Mouse (Mus musculus) erythroid progenitor cell, adult 5-6 weeks (primary cell): ENCODE data around the gene Vim. TPM values are rescaled to one million over a fixed set of nuclear protein-coding genes. Genes with fewer than 3 reads are reported as not detected.
"Not testable (repeated sequence)": the region's sequence is repeated elsewhere in the genome, so short reads cannot be mapped to it uniquely, and the experiment has no call there.

ENCODE experiments used
- ATAC-seq: replicated peaks from 2 replicates; pipeline ENCODE4 v1.8.0; 2016; ENCODE audit warnings: moderate number of reproducible peaks, mild to moderate bottlenecking, moderate TSS enrichment, inconsistent platforms; ENCODE audit not compliant: poor library complexity, low FRiP score, severe bottlenecking
- total RNA-seq, 2 experiments: library from RNA; stranded (forward) in 1 of 2; stranded (reverse) in 1 of 2; fragments of 150-400 nt in 1 of 2; fragments of 186-747, 209-891 nt in 1 of 2; gene quantifications; 2 replicates each; pipeline versions ENCODE4 v1.2.3 to v1.2.4; 2015 to 2017; ENCODE audit warnings: low replicate concordance in 2 of 2

Vim gene
- total RNA-seq, 2 experiments from 2014 or later, result 130 to 244 TPM

DNA sequence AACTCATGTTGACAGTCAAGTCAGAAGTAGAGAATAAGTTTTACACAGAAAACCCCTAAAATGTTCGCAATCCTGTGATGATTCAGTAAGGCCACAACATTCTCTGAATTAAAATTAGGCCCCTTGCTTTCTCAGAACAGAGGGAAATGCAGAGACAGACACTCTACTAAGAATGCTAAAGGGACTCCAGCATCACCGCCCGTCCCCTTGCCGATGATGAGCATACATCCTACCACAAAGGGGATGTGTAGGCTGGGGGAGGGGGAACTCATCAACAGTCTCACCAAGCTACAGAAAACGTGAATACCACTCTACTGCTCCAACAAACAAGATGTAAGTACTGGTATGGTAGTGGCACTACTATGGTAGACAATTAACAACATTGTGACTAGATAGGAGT, 14.0 kb upstream of the Vim start:
- no peak for ATAC-seq

- no peak for ATAC-seq
These were observed 13.3 kb upstream of the Vim start for GRCm38 (mm10) chr2:13560396-13560795.

DNA sequence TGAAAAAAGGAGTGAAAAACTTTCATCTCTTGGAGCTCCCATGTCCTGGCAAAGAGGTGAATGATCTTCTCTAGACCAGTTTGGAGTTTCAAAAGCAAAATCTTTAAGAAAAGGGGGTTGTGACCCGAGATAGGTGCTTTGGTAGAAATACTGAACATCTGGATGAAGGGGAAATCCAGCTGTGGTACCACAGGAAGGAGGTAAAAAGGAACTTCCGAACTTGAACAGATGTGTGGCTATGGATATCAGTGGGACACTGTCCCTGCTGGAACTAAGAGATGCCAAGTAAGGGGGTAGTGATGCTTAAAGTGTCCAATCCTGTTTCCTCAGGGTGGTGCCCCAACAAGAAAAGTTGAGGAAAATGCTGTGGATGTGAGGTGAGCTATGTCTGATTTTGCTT, 3.6 kb upstream of the Vim start:
- no peak for ATAC-seq

GRCm38 (mm10) chr2:13572101-13572553, 1.6 kb upstream of the Vim start:
- ATAC-seq, result no peak

- ATAC-seq, result no peak
These were observed 900 bp upstream of the Vim start for GRCm38 (mm10) chr2:13572647-13573407.

DNA sequence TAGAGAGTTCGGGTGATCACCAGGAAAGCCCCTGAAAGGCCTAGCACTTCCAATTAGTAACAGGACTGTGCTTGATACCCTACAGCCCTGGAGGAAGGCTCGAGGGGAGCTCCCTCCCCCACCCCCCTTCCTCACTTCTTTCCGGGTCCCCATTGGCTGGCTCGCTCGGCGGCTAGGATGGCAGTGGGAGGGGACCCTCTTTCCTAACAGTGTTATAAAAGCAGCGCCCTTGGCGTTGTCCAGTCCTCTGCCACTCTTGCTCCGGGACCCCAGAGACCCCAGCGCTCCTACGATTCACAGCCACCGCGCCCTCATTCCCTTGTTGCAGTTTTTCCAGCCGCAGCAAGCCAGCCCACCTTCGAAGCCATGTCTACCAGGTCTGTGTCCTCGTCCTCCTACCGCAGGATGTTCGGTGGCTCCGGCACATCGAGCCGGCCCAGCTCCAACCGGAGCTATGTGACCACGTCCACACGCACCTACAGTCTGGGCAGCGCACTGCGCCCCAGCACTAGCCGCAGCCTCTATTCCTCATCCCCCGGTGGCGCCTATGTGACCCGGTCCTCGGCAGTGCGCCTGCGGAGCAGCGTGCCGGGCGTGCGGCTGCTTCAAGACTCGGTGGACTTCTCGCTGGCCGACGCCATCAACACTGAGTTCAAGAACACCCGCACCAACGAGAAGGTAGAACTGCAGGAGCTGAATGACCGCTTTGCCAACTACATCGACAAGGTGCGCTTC, 506 bp downstream of the Vim start:
- no peak for ATAC-seq

DNA sequence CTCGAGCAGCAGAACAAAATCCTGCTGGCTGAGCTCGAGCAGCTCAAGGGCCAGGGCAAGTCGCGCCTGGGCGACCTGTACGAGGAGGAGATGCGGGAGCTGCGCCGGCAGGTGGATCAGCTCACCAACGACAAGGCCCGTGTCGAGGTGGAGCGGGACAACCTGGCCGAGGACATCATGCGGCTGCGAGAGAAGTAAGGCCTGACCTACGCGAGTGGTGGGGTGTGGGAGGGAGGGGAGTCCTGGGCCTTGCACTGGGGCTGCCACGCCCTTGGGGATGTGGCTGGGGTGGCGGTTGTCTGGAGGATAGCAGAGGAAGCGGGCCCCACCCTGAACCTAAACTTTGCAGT, 1.0 kb downstream of the Vim start:
- no peak for ATAC-seq

DNA sequence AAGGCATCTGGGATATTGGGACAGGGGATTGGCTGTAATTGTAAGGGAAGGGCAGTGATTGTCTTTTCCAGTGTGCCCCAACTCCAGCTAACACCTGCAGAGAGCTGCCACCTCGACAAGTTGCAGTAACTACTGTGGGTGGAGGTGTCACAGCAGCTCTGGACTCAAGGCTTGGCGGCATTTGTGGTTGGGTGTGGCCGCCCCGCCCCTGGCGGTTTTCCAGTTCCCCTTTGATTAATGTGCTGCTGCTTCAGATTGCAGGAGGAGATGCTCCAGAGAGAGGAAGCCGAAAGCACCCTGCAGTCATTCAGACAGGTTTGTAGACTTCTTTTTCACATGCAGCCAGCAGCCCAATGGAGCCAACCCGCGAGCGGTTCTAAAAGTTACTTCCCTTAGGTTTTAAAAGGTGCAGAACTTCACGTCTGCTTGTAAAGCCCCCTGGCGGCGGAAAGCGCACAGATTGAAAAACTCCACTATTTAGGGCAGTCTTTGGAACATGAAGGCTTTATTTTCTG, 1.6 kb downstream of the Vim start:
- ATAC-seq, result no peak

GRCm38 (mm10) chr2:13575926-13576325, 2.2 kb downstream of the Vim start:
- ATAC-seq, result no peak

DNA sequence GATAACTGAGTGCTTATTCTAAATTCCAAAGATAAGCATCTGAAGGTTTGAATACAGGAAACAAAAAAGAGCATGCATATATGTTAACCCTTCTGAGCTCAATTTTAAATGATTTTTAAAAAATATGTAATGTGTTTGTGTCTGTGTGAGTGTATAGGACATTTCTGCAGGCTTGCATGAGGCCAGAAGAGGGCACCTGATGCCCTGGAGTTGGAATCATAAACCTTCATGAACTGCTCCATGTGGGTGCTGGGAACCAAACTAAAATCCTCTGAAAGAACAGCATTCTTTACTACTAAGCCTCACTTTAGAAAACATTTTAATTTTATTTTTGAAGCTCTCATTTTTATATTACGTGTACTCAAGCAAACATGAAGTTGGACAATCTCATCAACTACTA, 3.7 kb downstream of the Vim start:
- ATAC-seq, result no peak

- ATAC-seq, result no peak
These were observed 4.9 kb downstream of the Vim start for GRCm38 (mm10) chr2:13578473-13579152.

DNA sequence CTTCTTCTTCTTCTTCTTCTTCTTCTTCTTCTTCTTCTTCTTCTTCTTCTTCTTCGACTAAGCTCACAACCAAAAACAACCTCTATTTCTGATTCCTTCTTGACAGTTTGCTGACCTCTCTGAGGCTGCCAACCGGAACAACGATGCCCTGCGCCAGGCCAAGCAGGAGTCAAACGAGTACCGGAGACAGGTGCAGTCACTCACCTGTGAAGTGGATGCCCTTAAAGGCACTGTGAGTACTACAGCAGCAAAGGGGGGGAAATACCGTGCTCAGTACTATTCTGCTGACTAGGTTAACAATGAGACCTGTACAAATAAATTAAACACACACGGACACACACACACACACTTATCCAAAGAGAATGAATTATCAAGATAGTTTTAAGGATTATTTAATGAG, 5.6 kb downstream of the Vim start:
- no peak for ATAC-seq

GRCm38 (mm10) chr2:13579991-13580390, 6.3 kb downstream of the Vim start:
- no peak for ATAC-seq

- ATAC-seq, result no peak
These were observed 8.5 kb downstream of the Vim start for GRCm38 (mm10) chr2:13582184-13582583.

- not testable (repeated sequence) for ATAC-seq
These were observed 10.0 kb downstream of the Vim start for GRCm38 (mm10) chr2:13583746-13584145.

GRCm38 (mm10) chr2:13593328-13593727, 19.6 kb downstream of the Vim start:
- ATAC-seq, result no peak

DNA sequence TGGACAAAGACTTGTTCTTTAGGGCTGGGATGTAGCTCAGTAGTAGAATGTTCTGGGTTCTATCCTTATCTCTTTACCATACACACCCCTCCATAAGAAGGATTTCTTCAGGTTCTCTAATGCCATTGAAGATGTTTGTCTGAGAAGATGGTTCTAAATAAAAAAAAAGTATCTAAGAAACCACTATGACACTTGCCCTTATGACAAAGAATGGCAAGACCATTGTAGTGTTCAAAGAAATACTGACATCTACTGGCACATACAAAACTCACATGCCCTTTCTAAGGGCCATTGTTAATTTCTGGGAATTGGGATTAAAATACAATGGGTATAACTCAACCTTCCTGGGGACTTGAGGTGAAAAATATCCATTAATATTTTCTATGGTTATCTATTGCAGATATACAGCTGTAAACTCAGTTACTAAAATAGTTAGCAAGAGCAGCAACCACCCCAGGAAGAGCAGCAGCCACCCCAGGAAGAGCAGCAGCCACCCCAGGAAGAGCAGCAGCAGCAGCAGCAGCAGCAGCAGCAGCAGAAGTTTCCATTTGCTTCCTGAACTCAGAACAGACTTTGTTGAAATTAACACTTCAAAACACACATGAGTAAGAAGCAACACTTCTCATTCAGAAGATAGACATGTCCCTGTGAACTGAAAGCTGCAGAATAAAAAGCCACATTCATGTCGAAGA, 23.4 kb downstream of the Vim start:
- ATAC-seq, result no peak

GRCm38 (mm10) chr2:13598166-13598565, 24.4 kb downstream of the Vim start:
- ATAC-seq, result no peak

DNA sequence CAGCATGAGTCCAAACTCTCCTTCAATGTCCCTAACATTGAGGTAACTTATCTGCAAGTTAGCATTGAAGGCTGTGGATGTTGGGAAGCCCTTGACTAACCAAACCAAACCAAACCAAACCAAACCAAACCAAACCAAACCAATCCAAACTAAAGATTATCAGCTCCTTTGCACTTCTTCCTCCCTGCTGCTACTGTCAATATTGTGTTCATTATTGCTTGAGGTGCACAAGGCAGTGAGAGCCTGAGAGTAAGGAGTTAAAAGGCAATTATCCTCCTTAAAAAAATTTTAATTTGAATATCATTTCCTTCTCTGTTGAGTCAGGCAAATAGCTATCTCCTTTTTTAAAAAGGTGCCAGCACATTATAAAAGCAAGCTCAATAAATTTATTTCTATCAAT, 29.4 kb downstream of the Vim start:
- no peak for ATAC-seq

GRCm38 (mm10) chr2:13603636-13604035, 29.9 kb downstream of the Vim start:
- ATAC-seq, result not testable (repeated sequence)
